Mouse (Mus musculus): Measurements from ENCODE around the gene Klhl18. TPM values are rescaled to one million over a fixed set of nuclear protein-coding genes. Genes with fewer than 3 reads are reported as not detected.
"Not testable (repeated sequence)": the region's sequence is repeated elsewhere in the genome, so short reads cannot be mapped to it uniquely, and the experiment has no call there.

Klhl18 gene
- polyA plus RNA-seq, 1 experiment from 2014 or later: 8.2 TPM

- no peaks in the 10 kb centered on the region for H3K9me3 ChIP-seq
- 49% methylated on average over 6 of the region's 6 CpGs for WGBS
- peak; percentile 79 for DNase-seq (ENCODE audit: extremely low spot score, low spot score)
- no peaks in the 10 kb centered on the region; the same call in 1 of the 2 replicates for H3K36me3 ChIP-seq (replicated peaks)
- peaks cover 26% of the 10 kb centered on the region for H3K4me1 ChIP-seq
- no peak overlapping the region for H3K27ac ChIP-seq
- no peaks in the 10 kb centered on the region for H3K27me3 ChIP-seq (ENCODE audit: poor library complexity, severe bottlenecking)
- H3K4me3 ChIP-seq: no peak overlapping the region
These were observed 65.3 kb downstream of the Klhl18 start for GRCm38 (mm10) chr9:110410908-110411887.

- DNase-seq (ENCODE audit: extremely low spot score, low spot score): peak; percentile 97
- Histone ChIP-seq H3K9me3 (no peaks in the 10 kb centered on the region), H3K27me3 (ENCODE audit: poor library complexity, severe bottlenecking) (no peaks in the 10 kb centered on the region), H3K27ac (peak within 1 kb of the TSS; percentile 92), H3K4me1 (peaks cover 31% of the 10 kb centered on the region), H3K4me3 (peak within 1 kb of the TSS; percentile 74), H3K36me3 (replicated peaks) (peaks cover 22% of the 10 kb centered on the region)
- under 1% methylated on average over 39 of the region's 39 CpGs for WGBS
These were observed 68.3 kb downstream of the Klhl18 start, which contains the start of gene Ptpn23 for GRCm38 (mm10) chr9:110408099-110408773. TSS of gene Ptpn23 (minus strand) at chr9:110408213.

DNA sequence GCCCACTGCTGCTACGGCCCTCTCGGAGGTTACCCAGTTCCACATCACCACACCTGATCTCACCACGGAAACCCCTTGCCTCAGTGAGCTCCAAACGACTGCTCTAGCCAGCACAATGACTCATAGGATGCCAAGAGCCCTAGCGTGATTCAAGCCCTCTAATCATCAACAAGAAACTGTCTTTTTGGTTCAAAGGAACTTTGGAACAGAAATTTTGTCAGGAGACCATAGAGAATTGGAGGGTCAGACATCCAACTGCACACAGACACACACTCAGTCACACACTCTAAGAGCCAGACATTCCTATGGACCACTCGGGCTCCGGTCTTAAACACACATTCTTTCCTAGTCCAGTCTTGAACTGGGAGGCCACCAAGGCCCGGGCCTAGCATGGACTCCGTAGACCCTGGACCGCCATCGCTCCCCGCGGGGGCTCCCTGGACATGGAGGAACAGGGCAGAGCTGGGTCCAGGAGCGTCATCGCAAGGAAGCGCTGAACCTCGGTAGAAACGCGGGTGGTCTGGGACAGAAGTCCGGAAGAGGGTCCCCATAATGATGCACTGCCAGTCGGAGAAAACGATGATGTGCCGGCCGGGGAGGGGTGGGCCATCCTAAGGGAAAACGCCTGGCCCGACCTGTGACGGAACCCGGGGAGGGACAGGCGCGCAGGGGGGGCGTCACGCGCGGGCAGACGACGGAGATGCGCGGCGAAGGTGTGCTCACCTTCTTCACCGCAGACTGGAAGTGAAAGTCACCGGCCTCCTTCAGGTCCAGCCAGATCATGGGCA, 69.0 kb downstream of the Klhl18 start:
- peak; percentile 54 for DNase-seq (ENCODE audit: extremely low spot score, low spot score)
- no peaks in the 10 kb centered on the region for H3K27me3 ChIP-seq (ENCODE audit: poor library complexity, severe bottlenecking)
- H3K36me3 ChIP-seq (replicated peaks): peaks cover 26% of the 10 kb centered on the region
- H3K9me3 ChIP-seq: no peaks in the 10 kb centered on the region
- H3K27ac ChIP-seq: peak overlapping the region; percentile 92
- peaks cover 31% of the 10 kb centered on the region for H3K4me1 ChIP-seq
- H3K4me3 ChIP-seq: peak overlapping the region; percentile 74
- whole genome bisulfite sequencing: 3% methylated on average over 41 of the region's 41 CpGs

GRCm38 (mm10) chr9:110403240-110403639, 73.3 kb downstream of the Klhl18 start:
- not testable (repeated sequence) for H3K27ac ChIP-seq; DNase-seq (ENCODE audit: extremely low spot score, low spot score); H3K9me3 ChIP-seq; H3K27me3 ChIP-seq (ENCODE audit: poor library complexity, severe bottlenecking); H3K4me3 ChIP-seq
- WGBS: 94% methylated on average over 4 of the region's 4 CpGs
- H3K4me1 ChIP-seq: peaks cover 18% of the 10 kb centered on the region
- H3K36me3 ChIP-seq (replicated peaks): peaks cover 52% of the 10 kb centered on the region

DNA sequence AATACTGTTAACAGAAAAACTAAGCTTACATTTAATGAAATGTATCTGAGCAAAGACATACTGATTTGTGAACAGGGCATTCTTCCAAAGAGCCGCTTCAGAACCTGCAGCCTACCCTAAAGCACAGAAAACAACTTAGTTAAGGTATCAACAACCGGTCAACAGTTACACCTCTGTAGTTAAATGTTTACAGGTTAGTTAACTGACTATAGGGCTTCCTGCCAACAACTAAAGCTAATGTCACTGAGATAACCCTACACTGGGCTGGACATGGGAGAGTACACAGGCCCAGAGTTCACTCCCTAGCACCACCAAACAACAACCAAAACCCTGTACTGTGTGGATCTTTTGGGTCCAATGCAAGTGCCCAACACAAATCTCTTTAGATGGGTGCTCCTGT, 73.8 kb downstream of the Klhl18 start:
- DNase-seq (ENCODE audit: extremely low spot score, low spot score): no peak
- Histone ChIP-seq H3K27ac (no peak overlapping the region), H3K9me3 (no peaks in the 10 kb centered on the region), H3K36me3 (replicated peaks) (peaks cover 56% of the 10 kb centered on the region), H3K4me1 (peaks cover 18% of the 10 kb centered on the region), H3K27me3 (ENCODE audit: poor library complexity, severe bottlenecking) (no peaks in the 10 kb centered on the region), H3K4me3 (no peak overlapping the region)
- 97% methylated on average over 2 of the region's 2 CpGs for WGBS

- H3K9me3 ChIP-seq: no peaks in the 10 kb centered on the region
- no peaks in the 10 kb centered on the region for H3K27me3 ChIP-seq (ENCODE audit: poor library complexity, severe bottlenecking)
- H3K36me3 ChIP-seq (replicated peaks): peaks cover 68% of the 10 kb centered on the region
- WGBS: 89% methylated on average over 5 of the region's 5 CpGs
- H3K27ac ChIP-seq: no peak overlapping the region
- H3K4me3 ChIP-seq: no peak overlapping the region
- no peak for DNase-seq (ENCODE audit: extremely low spot score, low spot score)
- H3K4me1 ChIP-seq: peaks cover under 1% of the 10 kb centered on the region; the same call in 1 of the 2 replicates
These were observed 75.8 kb downstream of the Klhl18 start for GRCm38 (mm10) chr9:110400650-110401049.

- H3K27me3 ChIP-seq (ENCODE audit: poor library complexity, severe bottlenecking): no peaks in the 10 kb centered on the region
- H3K4me1 ChIP-seq: no peaks in the 10 kb centered on the region
- no peak overlapping the region for H3K27ac ChIP-seq
- H3K9me3 ChIP-seq: no peaks in the 10 kb centered on the region
- no peak overlapping the region for H3K4me3 ChIP-seq
- H3K36me3 ChIP-seq (replicated peaks): peaks cover 94% of the 10 kb centered on the region
- 86% methylated on average over 4 of the region's 4 CpGs for WGBS
- DNase-seq (ENCODE audit: extremely low spot score, low spot score): no peak
These were observed 83.2 kb downstream of the Klhl18 start for GRCm38 (mm10) chr9:110393295-110393694.

DNA sequence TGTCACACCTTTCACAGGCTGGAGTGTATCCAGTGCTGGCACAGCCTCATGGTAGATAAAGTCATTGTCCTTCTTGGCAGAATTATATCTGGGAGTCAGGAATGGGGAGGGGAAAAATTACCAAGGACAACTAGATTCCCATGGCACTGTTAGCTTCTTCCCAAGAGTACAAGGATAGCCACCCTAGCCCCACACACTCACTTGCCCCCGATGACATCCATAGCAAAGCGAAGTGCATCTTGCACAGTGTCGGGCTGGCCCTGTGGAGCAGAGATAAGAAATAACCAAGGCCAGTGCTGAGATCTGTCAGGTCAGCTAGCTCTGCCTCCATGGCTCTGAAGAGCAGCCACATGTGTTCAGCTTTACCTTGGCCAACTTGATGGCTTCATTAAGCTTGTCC, 85.7 kb downstream of the Klhl18 start:
- H3K9me3 ChIP-seq: no peaks in the 10 kb centered on the region
- no peak overlapping the region for H3K27ac ChIP-seq
- 98% methylated on average over 3 of the region's 3 CpGs for WGBS
- H3K4me1 ChIP-seq: no peaks in the 10 kb centered on the region
- no peaks in the 10 kb centered on the region for H3K27me3 ChIP-seq (ENCODE audit: poor library complexity, severe bottlenecking)
- H3K4me3 ChIP-seq: no peak overlapping the region
- DNase-seq (ENCODE audit: extremely low spot score, low spot score): no peak
- peaks cover 99% of the 10 kb centered on the region for H3K36me3 ChIP-seq (replicated peaks)

- Histone ChIP-seq H3K9me3 (no peaks in the 10 kb centered on the region), H3K4me1 (no peaks in the 10 kb centered on the region), H3K27me3 (ENCODE audit: poor library complexity, severe bottlenecking) (no peaks in the 10 kb centered on the region), H3K36me3 (replicated peaks) (peaks cover 100% of the 10 kb centered on the region), H3K4me3 (no peak overlapping the region), H3K27ac (no peak overlapping the region)
- 91% methylated on average over 7 of the region's 7 CpGs for WGBS
- DNase-seq (ENCODE audit: extremely low spot score, low spot score): no peak
These were observed 88.5 kb downstream of the Klhl18 start for GRCm38 (mm10) chr9:110388011-110388410.

GRCm38 (mm10) chr9:110384369-110384929, 92.0 kb downstream of the Klhl18 start:
- Histone ChIP-seq H3K27me3 (ENCODE audit: poor library complexity, severe bottlenecking) (no peaks in the 10 kb centered on the region), H3K9me3 (no peaks in the 10 kb centered on the region), H3K4me1 (peaks cover 7% of the 10 kb centered on the region; the same call in 1 of the 2 replicates), H3K36me3 (replicated peaks) (peaks cover 99% of the 10 kb centered on the region), H3K4me3 (no peak overlapping the region), H3K27ac (no peak overlapping the region)
- WGBS: 89% methylated on average over 7 of the region's 7 CpGs
- no peak for DNase-seq (ENCODE audit: extremely low spot score, low spot score)

DNA sequence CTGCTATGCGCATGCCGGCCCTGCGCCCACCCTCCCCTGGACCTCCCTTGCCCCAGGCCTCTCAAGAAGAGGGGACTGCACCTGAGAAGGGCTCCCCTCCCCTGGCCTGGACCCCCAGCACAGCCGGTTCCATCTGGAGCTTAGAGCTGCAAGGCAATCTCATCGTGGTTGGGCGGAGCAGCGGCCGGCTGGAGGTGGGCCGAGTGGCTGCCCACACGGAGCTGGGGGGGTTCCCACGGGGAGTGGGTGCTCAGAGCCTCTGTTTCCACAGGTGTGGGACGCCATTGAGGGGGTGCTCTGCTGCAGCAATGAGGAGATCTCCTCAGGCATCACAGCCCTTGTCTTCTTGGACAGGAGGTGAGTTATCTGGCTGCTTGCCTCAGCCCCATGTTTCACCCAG, 95.2 kb downstream of the Klhl18 start:
- Histone ChIP-seq H3K36me3 (replicated peaks) (peaks cover 99% of the 10 kb centered on the region), H3K27me3 (ENCODE audit: poor library complexity, severe bottlenecking) (no peaks in the 10 kb centered on the region), H3K9me3 (no peaks in the 10 kb centered on the region), H3K4me1 (peaks cover 7% of the 10 kb centered on the region; the same call in 1 of the 2 replicates), H3K4me3 (no peak overlapping the region), H3K27ac (no peak overlapping the region)
- 85% methylated on average over 12 of the region's 12 CpGs for WGBS
- DNase-seq (ENCODE audit: extremely low spot score, low spot score): no peak

DNA sequence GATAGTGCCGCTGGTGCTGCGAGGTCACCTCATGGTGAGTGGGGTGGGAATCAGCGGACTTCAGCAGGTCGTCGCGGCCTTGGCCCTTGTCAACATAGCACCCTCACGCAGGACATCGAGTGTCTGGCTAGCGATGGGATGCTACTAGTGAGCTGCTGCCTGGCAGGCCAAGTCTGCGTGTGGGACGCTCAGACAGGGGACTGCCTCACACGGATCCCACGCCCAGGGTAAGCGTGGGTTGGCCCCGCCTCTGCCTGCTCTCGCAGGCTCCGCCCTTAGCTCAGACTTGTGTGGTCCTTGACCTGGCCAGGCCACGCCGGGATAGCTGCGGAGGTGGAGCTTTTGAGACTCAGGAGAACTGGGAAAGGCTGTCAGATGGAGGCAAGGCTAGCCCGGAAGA, 95.8 kb downstream of the Klhl18 start:
- no peak for DNase-seq (ENCODE audit: extremely low spot score, low spot score)
- H3K27me3 ChIP-seq (ENCODE audit: poor library complexity, severe bottlenecking): no peaks in the 10 kb centered on the region
- H3K36me3 ChIP-seq (replicated peaks): peaks cover 99% of the 10 kb centered on the region
- H3K4me1 ChIP-seq: peaks cover 7% of the 10 kb centered on the region; the same call in 1 of the 2 replicates
- no peak overlapping the region for H3K27ac ChIP-seq
- 41% methylated on average over 21 of the region's 21 CpGs for WGBS
- no peak overlapping the region for H3K4me3 ChIP-seq
- no peaks in the 10 kb centered on the region for H3K9me3 ChIP-seq
